Mouse (Mus musculus): ENCODE results near the gene Tagln2. TPM values are rescaled to one million over a fixed set of nuclear protein-coding genes. Genes with fewer than 3 reads are reported as not detected.

Gene Tagln2
- polyA plus RNA-seq, 1 experiment from 2014 or later: 121 TPM

- no peak for ATAC-seq (ENCODE audit: insufficient read depth)
- Histone ChIP-seq H3K27me3 (no peaks in the 10 kb centered on the region), H3K4me2 (no peak overlapping the region), H3K4me3 (replicated peaks) (no peak overlapping the region), H3K27ac (replicated peaks) (no peak overlapping the region), H3K9ac (no peak overlapping the region), H3K36me3 (replicated peaks) (no peaks in the 10 kb centered on the region), H3K4me1 (replicated peaks) (no peaks in the 10 kb centered on the region), H3K9me3 (replicated peaks) (no peaks in the 10 kb centered on the region)
- 31% methylated on average over 16 of the region's 16 CpGs for WGBS (ENCODE audit: insufficient replicate concordance)
These were observed 36.2 kb upstream of the Tagln2 start for GRCm38 (mm10) chr1:172463387-172464333.

GRCm38 (mm10) chr1:172468301-172468877 lies 31.5 kb upstream of the Tagln2 start:
- H3K4me2 ChIP-seq: no peak overlapping the region
- no peak for ATAC-seq (ENCODE audit: insufficient read depth)
- H3K27ac ChIP-seq (replicated peaks): no peak overlapping the region
- H3K36me3 ChIP-seq (replicated peaks): no peaks in the 10 kb centered on the region
- no peak overlapping the region for H3K9ac ChIP-seq
- H3K9me3 ChIP-seq (replicated peaks): no peaks in the 10 kb centered on the region
- no peak overlapping the region for H3K4me3 ChIP-seq (replicated peaks)
- 0 out of 2 replicates have a peak, but pooled peaks cover 2% of the 10 kb centered on the region for H3K4me1 ChIP-seq (replicated peaks)
- 77% methylated on average over 11 of the region's 11 CpGs for WGBS (ENCODE audit: insufficient replicate concordance)
- no peaks in the 10 kb centered on the region for H3K27me3 ChIP-seq

GRCm38 (mm10) chr1:172469373-172469772 lies 30.5 kb upstream of the Tagln2 start:
- no peaks in the 10 kb centered on the region for H3K9me3 ChIP-seq (replicated peaks)
- H3K4me2 ChIP-seq: no peak overlapping the region
- no peak for ATAC-seq (ENCODE audit: insufficient read depth)
- H3K4me1 ChIP-seq (replicated peaks): 0 out of 2 replicates have a peak, but pooled peaks cover 2% of the 10 kb centered on the region
- H3K27ac ChIP-seq (replicated peaks): no peak overlapping the region
- H3K27me3 ChIP-seq: no peaks in the 10 kb centered on the region
- H3K9ac ChIP-seq: no peak overlapping the region
- no peaks in the 10 kb centered on the region for H3K36me3 ChIP-seq (replicated peaks)
- no peak overlapping the region for H3K4me3 ChIP-seq (replicated peaks)
- WGBS (ENCODE audit: insufficient replicate concordance): 57% methylated on average over 5 of the region's 5 CpGs

GRCm38 (mm10) chr1:172469810-172470448 lies 29.9 kb upstream of the Tagln2 start:
- ATAC-seq (ENCODE audit: insufficient read depth): no peak
- no peak overlapping the region for H3K9ac ChIP-seq
- H3K4me1 ChIP-seq (replicated peaks): peaks cover 7% of the 10 kb centered on the region; the same call in 1 of the 2 replicates
- no peak overlapping the region for H3K27ac ChIP-seq (replicated peaks)
- WGBS (ENCODE audit: insufficient replicate concordance): 29% methylated on average over 8 of the region's 8 CpGs
- no peaks in the 10 kb centered on the region for H3K36me3 ChIP-seq (replicated peaks)
- no peak overlapping the region for H3K4me2 ChIP-seq
- no peak overlapping the region for H3K4me3 ChIP-seq (replicated peaks)
- H3K27me3 ChIP-seq: no peaks in the 10 kb centered on the region
- no peaks in the 10 kb centered on the region for H3K9me3 ChIP-seq (replicated peaks)

- ATAC-seq (ENCODE audit: insufficient read depth): no peak
- no peaks in the 10 kb centered on the region for H3K9me3 ChIP-seq (replicated peaks)
These were observed 26.9 kb upstream of the Tagln2 start for GRCm38 (mm10) chr1:172472909-172473308.

GRCm38 (mm10) chr1:172474196-172474595 lies 25.7 kb upstream of the Tagln2 start:
- H3K36me3 ChIP-seq (replicated peaks): no peaks in the 10 kb centered on the region
- no peaks in the 10 kb centered on the region for H3K27me3 ChIP-seq
- 68% methylated on average over 3 of the region's 3 CpGs for WGBS (ENCODE audit: insufficient replicate concordance)
- no peak overlapping the region for H3K4me3 ChIP-seq (replicated peaks)
- no peak for ATAC-seq (ENCODE audit: insufficient read depth)
- H3K4me1 ChIP-seq (replicated peaks): peaks cover 8% of the 10 kb centered on the region
- H3K9me3 ChIP-seq (replicated peaks): no peaks in the 10 kb centered on the region
- H3K27ac ChIP-seq (replicated peaks): no peak overlapping the region
- H3K4me2 ChIP-seq: no peak overlapping the region
- H3K9ac ChIP-seq: no peak overlapping the region

More at GRCm38 (mm10) chr1:172472909-172473308, 26.9 kb upstream of the Tagln2 start:
- H3K27me3 ChIP-seq: no peaks in the 10 kb centered on the region
- no peaks in the 10 kb centered on the region for H3K36me3 ChIP-seq (replicated peaks)
- no peak overlapping the region for H3K4me2 ChIP-seq
- no peak overlapping the region for H3K9ac ChIP-seq
- H3K4me1 ChIP-seq (replicated peaks): peaks cover 8% of the 10 kb centered on the region
- no peak overlapping the region for H3K4me3 ChIP-seq (replicated peaks)
- H3K27ac ChIP-seq (replicated peaks): no peak overlapping the region

- 14% methylated on average over 7 of the region's 7 CpGs for WGBS (ENCODE audit: insufficient replicate concordance)
- H3K9me3 ChIP-seq (replicated peaks): no peaks in the 10 kb centered on the region
- ATAC-seq (ENCODE audit: insufficient read depth): peak; percentile 42; the same call in 1 of the 2 replicates
- H3K36me3 ChIP-seq (replicated peaks): no peaks in the 10 kb centered on the region
- H3K4me3 ChIP-seq (replicated peaks): no peak within 1 kb of the TSS
- no peak within 1 kb of the TSS for H3K27ac ChIP-seq (replicated peaks)
- 0 out of 2 replicates have a peak, but pooled peaks cover 5% of the 10 kb centered on the region for H3K27me3 ChIP-seq
- peaks cover 5% of the 10 kb centered on the region for H3K4me1 ChIP-seq (replicated peaks)
- H3K4me2 ChIP-seq: no peak within 1 kb of the TSS
- H3K9ac ChIP-seq: no peak within 1 kb of the TSS
These were observed 24.6 kb upstream of the Tagln2 start, which contains the start of gene Slamf9 for GRCm38 (mm10) chr1:172475054-172475741. Gene Slamf9 (plus strand): TSS chr1:172475358.

GRCm38 (mm10) chr1:172478020-172478419 lies 21.8 kb upstream of the Tagln2 start:
- Histone ChIP-seq H3K9ac (no peak overlapping the region), H3K27ac (replicated peaks) (no peak overlapping the region), H3K27me3 (peaks cover 32% of the 10 kb centered on the region), H3K9me3 (replicated peaks) (no peaks in the 10 kb centered on the region), H3K4me1 (replicated peaks) (peaks cover 24% of the 10 kb centered on the region), H3K4me3 (replicated peaks) (no peak overlapping the region), H3K36me3 (replicated peaks) (no peaks in the 10 kb centered on the region), H3K4me2 (no peak overlapping the region)
- no peak for ATAC-seq (ENCODE audit: insufficient read depth)
- WGBS (ENCODE audit: insufficient replicate concordance): 20% methylated on average over 5 of the region's 5 CpGs

GRCm38 (mm10) chr1:172480376-172480775 lies 19.5 kb upstream of the Tagln2 start:
- Histone ChIP-seq H3K36me3 (replicated peaks) (no peaks in the 10 kb centered on the region), H3K9ac (no peak overlapping the region), H3K9me3 (replicated peaks) (no peaks in the 10 kb centered on the region), H3K4me3 (replicated peaks) (no peak overlapping the region), H3K4me1 (replicated peaks) (peaks cover 22% of the 10 kb centered on the region), H3K4me2 (no peak overlapping the region), H3K27ac (replicated peaks) (no peak overlapping the region), H3K27me3 (peaks cover 32% of the 10 kb centered on the region)
- WGBS (ENCODE audit: insufficient replicate concordance): 72% methylated on average over 4 of the region's 4 CpGs
- ATAC-seq (ENCODE audit: insufficient read depth): no peak

- Histone ChIP-seq H3K9ac (no peak overlapping the region), H3K27me3 (peaks cover 32% of the 10 kb centered on the region), H3K36me3 (replicated peaks) (no peaks in the 10 kb centered on the region), H3K4me1 (replicated peaks) (peaks cover 22% of the 10 kb centered on the region), H3K27ac (replicated peaks) (no peak overlapping the region), H3K4me2 (peak overlapping the region; percentile 62), H3K9me3 (replicated peaks) (no peaks in the 10 kb centered on the region), H3K4me3 (replicated peaks) (peak overlapping the region; percentile 44; the same call in 1 of the 2 replicates)
- 12% methylated on average over 13 of the region's 13 CpGs for WGBS (ENCODE audit: insufficient replicate concordance)
- ATAC-seq (ENCODE audit: insufficient read depth): no peak
These were observed 18.7 kb upstream of the Tagln2 start for GRCm38 (mm10) chr1:172481111-172481510.
